Mouse (Mus musculus) olfactory bulb, adult 2 months (tissue): ENCODE measurements at regions not wholly inside any gene's neighbourhood (a gene's known extent, or its start where the extent isn't known, plus 50 kb on each side); places are given as distances from the start of the nearest gene placed in this dataset.

Source experiments
- CTCF ChIP-seq: fragments of 200-500 bp; IDR thresholded peaks from 2 replicates; pipeline ENCODE4 v1.5.1; 2012; ENCODE audit warnings: low read depth, mild to moderate bottlenecking, low read length, moderate library complexity; ENCODE audit not compliant: insufficient read depth
- POLR2A ChIP-seq: fragments of 200-500 bp; IDR thresholded peaks from 2 replicates; pipeline ENCODE4 v1.6.1; 2012; ENCODE audit warnings: mild to moderate bottlenecking, low read depth, low read length, moderate library complexity; ENCODE audit not compliant: insufficient read depth

DNA sequence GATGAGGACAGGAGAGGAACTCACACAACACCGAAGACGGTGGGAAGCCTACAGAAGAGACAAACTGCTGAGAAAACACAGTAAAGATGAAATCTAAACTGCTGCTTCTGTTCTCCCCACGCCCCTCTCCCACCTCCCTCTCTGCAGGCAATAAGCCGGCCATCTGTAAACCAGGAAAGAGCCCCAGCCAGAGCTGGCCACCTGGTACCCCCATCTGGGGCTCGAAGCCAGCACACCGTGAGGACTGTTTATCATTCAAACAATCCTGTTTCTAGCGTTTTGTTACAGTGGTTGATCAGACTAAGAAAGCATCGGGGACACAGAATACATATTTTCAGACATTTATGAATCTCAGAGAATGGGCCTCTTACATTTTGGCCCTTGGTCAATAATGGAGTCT lies 270.0 kb upstream of the 9630041A04Rik start:
- TF ChIP-seq CTCF: no peak
- TF ChIP-seq POLR2A: no peak
